Mouse (Mus musculus): ENCODE results near the gene Ppp6r3. TPM values are rescaled to one million over a fixed set of nuclear protein-coding genes. Genes with fewer than 3 reads are reported as not detected.
A peak's percentile ranks its signal among the peaks of the same experiment; 100 is the strongest.

The Ppp6r3 gene
- polyA plus RNA-seq, 1 experiment from 2014 or later: 94.1 TPM

DNA sequence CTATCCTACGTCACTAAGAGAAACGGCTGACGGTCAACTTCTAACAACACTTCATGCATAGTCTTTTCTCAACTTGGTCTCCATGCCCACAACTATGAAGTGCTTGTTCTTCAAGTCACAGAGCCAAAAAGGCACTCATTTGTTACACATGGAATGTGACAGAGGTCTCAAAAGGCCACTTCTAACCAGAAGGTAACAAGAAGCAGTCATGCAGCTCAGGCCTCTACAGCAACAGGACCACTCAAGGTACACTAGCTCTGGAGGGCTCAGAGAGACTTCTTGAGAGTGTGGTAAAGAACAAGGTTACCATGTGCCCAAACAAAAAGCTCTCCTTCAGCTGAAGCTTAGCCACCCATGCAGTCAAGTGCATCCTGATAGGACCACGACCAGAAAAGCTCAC lies 46.9 kb downstream of the Ppp6r3 start:
- no peak for DNase-seq (ENCODE audit: low spot score)
- no peak overlapping the region for H3K4me3 ChIP-seq (ENCODE audit: low read depth, low read length)
- H3K4me1 ChIP-seq (replicated peaks; ENCODE audit: control insufficient read depth, insufficient read depth, low read length): no peaks in the 10 kb centered on the region
- H3K9ac ChIP-seq (ENCODE audit: low read length): no peak overlapping the region
- H3K36me3 ChIP-seq (ENCODE audit: control insufficient read depth, insufficient read depth, low read length): peaks cover 2% of the 10 kb centered on the region
- ATAC-seq (replicated peaks; ENCODE audit: low FRiP score): no peak
- H3K9me3 ChIP-seq (ENCODE audit: control insufficient read depth, low read length): no peaks in the 10 kb centered on the region
- H3K4me2 ChIP-seq (ENCODE audit: low read depth, low read length, severe bottlenecking): no peak overlapping the region
- 96% methylated on average over 4 of the region's 4 CpGs for WGBS
- no peaks in the 10 kb centered on the region for H3K27me3 ChIP-seq (ENCODE audit: control insufficient read depth, insufficient read depth, low read length)
- no peak overlapping the region for H3K27ac ChIP-seq (ENCODE audit: low read depth, low read length)

DNA sequence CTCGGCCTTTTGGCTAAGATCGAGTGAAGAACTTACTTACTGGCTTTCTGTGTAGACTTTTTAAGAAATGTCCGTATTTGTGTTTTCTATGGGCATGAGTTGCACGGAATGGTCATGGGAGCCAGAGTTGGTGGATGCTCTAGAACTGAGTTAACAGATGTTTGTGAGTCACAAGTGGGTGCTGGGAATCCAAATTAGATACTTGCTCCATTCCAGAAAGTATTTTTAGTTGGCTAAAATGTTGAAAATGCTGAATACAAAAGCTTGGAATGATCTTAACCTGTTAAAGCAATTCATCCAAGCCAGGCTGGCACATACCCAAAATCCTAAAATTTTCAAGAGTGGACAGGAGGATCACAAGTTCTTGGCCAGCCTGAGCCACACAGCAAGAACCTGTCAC lies 48.0 kb downstream of the Ppp6r3 start:
- Histone ChIP-seq H3K27me3 (ENCODE audit: control insufficient read depth, insufficient read depth, low read length) (no peaks in the 10 kb centered on the region), H3K36me3 (ENCODE audit: control insufficient read depth, insufficient read depth, low read length) (peaks cover 2% of the 10 kb centered on the region), H3K9me3 (ENCODE audit: control insufficient read depth, low read length) (no peaks in the 10 kb centered on the region), H3K27ac (ENCODE audit: low read depth, low read length) (no peak overlapping the region), H3K9ac (ENCODE audit: low read length) (no peak overlapping the region), H3K4me2 (ENCODE audit: low read depth, low read length, severe bottlenecking) (no peak overlapping the region), H3K4me1 (replicated peaks; ENCODE audit: control insufficient read depth, insufficient read depth, low read length) (no peaks in the 10 kb centered on the region), H3K4me3 (ENCODE audit: low read depth, low read length) (no peak overlapping the region)
- DNase-seq (ENCODE audit: low spot score) (no peak), ATAC-seq (replicated peaks; ENCODE audit: low FRiP score) (no peak)
- 98% methylated on average over 4 of the region's 4 CpGs for WGBS

DNA sequence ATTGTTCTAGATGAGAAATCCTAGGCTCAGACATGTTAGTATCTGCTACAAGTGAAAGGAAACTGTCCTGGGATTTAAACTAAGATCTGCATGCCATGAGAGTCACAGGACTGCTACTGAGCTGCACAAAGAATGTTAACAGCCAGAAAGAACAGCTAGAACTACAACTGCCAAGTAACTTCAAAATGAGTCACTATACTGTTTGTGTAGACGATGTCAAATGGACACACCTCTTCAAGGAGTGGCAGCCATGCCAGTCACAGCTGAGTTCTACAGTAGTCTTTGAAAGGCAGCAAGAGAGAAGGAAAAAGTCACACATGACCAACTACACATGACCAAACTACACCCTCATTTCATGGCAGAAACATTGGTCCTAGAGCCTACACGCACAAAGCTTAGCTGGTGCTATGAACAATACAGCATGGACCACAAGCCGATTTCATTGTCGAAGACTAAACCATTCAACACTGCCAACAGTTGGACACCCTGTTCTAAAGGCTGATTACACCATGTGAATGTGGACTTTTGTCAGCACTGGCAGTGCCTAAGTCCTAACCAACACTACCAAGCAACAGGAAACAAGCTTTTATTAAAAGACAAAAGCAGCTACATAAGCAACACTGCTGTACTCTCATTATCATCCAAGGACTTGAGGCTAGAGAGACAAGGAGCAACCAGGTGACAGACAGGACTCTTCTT lies 55.9 kb downstream of the Ppp6r3 start:
- WGBS: 93% methylated on average over 4 of the region's 4 CpGs
- DNase-seq (ENCODE audit: low spot score) (no peak), ATAC-seq (replicated peaks; ENCODE audit: low FRiP score) (no peak)
- Histone ChIP-seq H3K9me3 (ENCODE audit: control insufficient read depth, low read length) (no peaks in the 10 kb centered on the region), H3K4me3 (ENCODE audit: low read depth, low read length) (no peak overlapping the region), H3K27ac (ENCODE audit: low read depth, low read length) (no peak overlapping the region), H3K27me3 (ENCODE audit: control insufficient read depth, insufficient read depth, low read length) (no peaks in the 10 kb centered on the region), H3K9ac (ENCODE audit: low read length) (no peak overlapping the region), H3K36me3 (ENCODE audit: control insufficient read depth, insufficient read depth, low read length) (no peaks in the 10 kb centered on the region; the same call in 1 of the 2 replicates), H3K4me1 (replicated peaks; ENCODE audit: control insufficient read depth, insufficient read depth, low read length) (no peaks in the 10 kb centered on the region), H3K4me2 (ENCODE audit: low read depth, low read length, severe bottlenecking) (no peak overlapping the region)

DNA sequence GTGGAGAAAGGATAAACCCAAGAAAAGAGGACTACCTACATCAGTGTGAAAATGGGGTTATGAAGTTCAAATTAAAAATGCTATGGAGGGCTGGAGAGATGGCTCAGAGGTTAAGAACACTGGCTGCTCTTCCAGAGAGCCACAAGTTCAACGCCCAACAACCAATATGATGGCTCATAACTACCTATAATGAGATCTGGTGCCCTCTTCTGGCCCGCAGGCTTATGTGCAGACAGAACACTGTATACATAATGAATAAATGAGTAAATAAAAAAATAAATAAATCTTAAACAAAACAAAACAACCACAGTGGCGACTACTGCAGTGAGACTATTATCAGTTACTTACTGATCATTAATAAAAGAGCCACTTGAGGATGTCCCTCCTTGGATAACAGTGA lies 78.3 kb downstream of the Ppp6r3 start:
- Histone ChIP-seq H3K9ac (ENCODE audit: low read length) (no peak overlapping the region), H3K4me1 (replicated peaks; ENCODE audit: control insufficient read depth, insufficient read depth, low read length) (no peaks in the 10 kb centered on the region), H3K9me3 (ENCODE audit: control insufficient read depth, low read length) (no peaks in the 10 kb centered on the region), H3K4me2 (ENCODE audit: low read depth, low read length, severe bottlenecking) (no peak overlapping the region), H3K4me3 (ENCODE audit: low read depth, low read length) (no peak overlapping the region), H3K27me3 (ENCODE audit: control insufficient read depth, insufficient read depth, low read length) (no peaks in the 10 kb centered on the region), H3K27ac (ENCODE audit: low read depth, low read length) (no peak overlapping the region), H3K36me3 (ENCODE audit: control insufficient read depth, insufficient read depth, low read length) (peaks cover 8% of the 10 kb centered on the region; the same call in 1 of the 2 replicates)
- ATAC-seq (replicated peaks; ENCODE audit: low FRiP score) (no peak), DNase-seq (ENCODE audit: low spot score) (no peak)
- WGBS: 92% methylated on average over 3 of the region's 3 CpGs

DNA sequence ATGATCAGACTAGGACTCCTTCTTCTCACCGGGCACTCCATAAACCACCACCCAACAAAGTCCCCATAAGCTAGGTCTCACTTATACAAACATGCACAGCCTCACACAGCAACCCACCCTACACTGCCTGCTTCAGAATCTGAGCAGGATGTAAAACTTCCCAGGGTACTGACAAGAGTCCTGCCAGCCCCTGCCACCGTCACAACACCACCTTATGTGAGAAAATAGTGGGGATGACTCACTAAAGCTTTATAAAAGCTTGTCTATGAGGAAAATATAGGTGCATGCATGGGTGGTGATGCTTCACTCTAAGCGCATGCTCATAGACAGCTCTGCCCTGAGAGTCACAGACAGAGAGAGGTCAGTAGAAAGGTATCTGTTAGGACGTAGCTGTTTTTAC lies 85.7 kb downstream of the Ppp6r3 start:
- WGBS: 96% methylated on average over 4 of the region's 4 CpGs
- H3K4me2 ChIP-seq (ENCODE audit: low read depth, low read length, severe bottlenecking): no peak overlapping the region
- H3K27ac ChIP-seq (ENCODE audit: low read depth, low read length): no peak overlapping the region
- no peaks in the 10 kb centered on the region for H3K27me3 ChIP-seq (ENCODE audit: control insufficient read depth, insufficient read depth, low read length)
- peaks cover 16% of the 10 kb centered on the region; the same call in 1 of the 2 replicates for H3K36me3 ChIP-seq (ENCODE audit: control insufficient read depth, insufficient read depth, low read length)
- no peak for DNase-seq (ENCODE audit: low spot score)
- H3K9ac ChIP-seq (ENCODE audit: low read length): no peak overlapping the region
- H3K4me1 ChIP-seq (replicated peaks; ENCODE audit: control insufficient read depth, insufficient read depth, low read length): no peaks in the 10 kb centered on the region
- H3K4me3 ChIP-seq (ENCODE audit: low read depth, low read length): no peak overlapping the region
- no peak for ATAC-seq (replicated peaks; ENCODE audit: low FRiP score)
- no peaks in the 10 kb centered on the region for H3K9me3 ChIP-seq (ENCODE audit: control insufficient read depth, low read length)

DNA sequence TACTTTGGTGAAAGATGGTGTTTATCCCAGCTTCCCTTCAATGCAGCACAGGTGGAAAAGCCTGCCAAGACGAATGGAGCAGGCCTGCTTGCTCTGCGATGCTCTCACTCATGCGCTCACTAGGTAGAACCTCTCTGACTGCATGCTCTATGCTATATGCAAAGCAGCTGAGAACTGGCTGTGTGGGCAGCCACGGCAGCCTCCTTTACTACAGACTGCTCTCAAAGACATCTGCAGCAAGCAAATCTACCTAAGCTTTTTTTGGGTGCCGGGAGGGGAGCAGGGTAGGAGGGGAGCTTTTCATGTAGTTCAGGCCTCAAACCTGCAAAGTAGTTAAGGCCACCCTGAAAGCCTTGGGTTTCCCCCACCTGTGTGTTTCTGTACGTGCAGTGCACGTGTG lies 92.7 kb downstream of the Ppp6r3 start:
- H3K9ac ChIP-seq (ENCODE audit: low read length): no peak overlapping the region
- H3K9me3 ChIP-seq (ENCODE audit: control insufficient read depth, low read length): no peaks in the 10 kb centered on the region
- H3K4me3 ChIP-seq (ENCODE audit: low read depth, low read length): no peak overlapping the region
- H3K36me3 ChIP-seq (ENCODE audit: control insufficient read depth, insufficient read depth, low read length): peaks cover 18% of the 10 kb centered on the region
- H3K27ac ChIP-seq (ENCODE audit: low read depth, low read length): no peak overlapping the region
- WGBS: 94% methylated on average over 7 of the region's 7 CpGs
- H3K27me3 ChIP-seq (ENCODE audit: control insufficient read depth, insufficient read depth, low read length): no peaks in the 10 kb centered on the region
- DNase-seq (ENCODE audit: low spot score) (peak; percentile 6), ATAC-seq (replicated peaks; ENCODE audit: low FRiP score) (no peak)
- no peaks in the 10 kb centered on the region for H3K4me1 ChIP-seq (replicated peaks; ENCODE audit: control insufficient read depth, insufficient read depth, low read length)
- no peak overlapping the region for H3K4me2 ChIP-seq (ENCODE audit: low read depth, low read length, severe bottlenecking)

DNA sequence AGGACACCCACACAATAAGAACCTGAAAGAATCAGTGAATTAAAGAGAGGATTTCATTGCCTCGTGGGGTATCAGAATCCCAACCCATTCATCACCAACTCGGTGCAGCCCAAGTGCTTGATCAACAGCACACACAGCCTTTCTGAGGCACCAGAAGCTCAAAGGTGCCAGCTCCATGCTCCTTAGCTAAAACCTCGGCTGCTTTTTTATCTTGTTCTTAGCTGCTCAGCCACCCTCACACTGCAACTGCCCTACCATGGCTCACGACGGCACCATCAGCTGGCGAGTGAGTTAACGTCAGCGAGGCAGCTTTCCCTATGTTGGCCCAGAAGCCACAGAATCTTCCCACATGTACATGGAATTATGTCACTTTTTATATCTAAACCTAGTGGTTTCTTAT lies 95.4 kb downstream of the Ppp6r3 start:
- Histone ChIP-seq H3K27me3 (ENCODE audit: control insufficient read depth, insufficient read depth, low read length) (no peaks in the 10 kb centered on the region), H3K4me2 (ENCODE audit: low read depth, low read length, severe bottlenecking) (no peak overlapping the region), H3K4me3 (ENCODE audit: low read depth, low read length) (no peak overlapping the region), H3K9me3 (ENCODE audit: control insufficient read depth, low read length) (no peaks in the 10 kb centered on the region), H3K4me1 (replicated peaks; ENCODE audit: control insufficient read depth, insufficient read depth, low read length) (no peaks in the 10 kb centered on the region), H3K27ac (ENCODE audit: low read depth, low read length) (no peak overlapping the region), H3K36me3 (ENCODE audit: control insufficient read depth, insufficient read depth, low read length) (peaks cover 8% of the 10 kb centered on the region), H3K9ac (ENCODE audit: low read length) (no peak overlapping the region)
- 87% methylated on average over 8 of the region's 8 CpGs for WGBS
- no peak for DNase-seq (ENCODE audit: low spot score)
- no peak for ATAC-seq (replicated peaks; ENCODE audit: low FRiP score)

DNA sequence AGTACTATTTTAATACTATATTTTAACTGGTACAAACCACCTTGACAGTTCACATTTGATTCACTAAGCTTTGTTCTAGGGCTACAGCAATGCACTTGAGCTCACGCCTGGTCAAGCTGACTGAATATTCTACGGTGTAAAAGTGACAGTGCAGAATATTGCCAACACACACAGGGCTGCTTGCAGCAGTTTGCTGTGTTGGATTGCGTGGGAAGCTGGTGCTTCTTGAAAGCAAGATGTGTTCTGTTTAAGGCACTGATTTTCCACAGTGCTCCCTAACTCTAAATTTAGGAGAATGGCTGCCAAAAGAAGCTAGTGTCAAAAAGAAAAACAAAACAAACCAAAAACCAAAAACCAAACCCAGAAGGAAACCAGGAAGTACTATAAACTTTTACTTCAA lies 98.6 kb downstream of the Ppp6r3 start:
- Histone ChIP-seq H3K4me1 (replicated peaks; ENCODE audit: control insufficient read depth, insufficient read depth, low read length) (no peaks in the 10 kb centered on the region), H3K9me3 (ENCODE audit: control insufficient read depth, low read length) (no peaks in the 10 kb centered on the region), H3K9ac (ENCODE audit: low read length) (no peak overlapping the region), H3K4me3 (ENCODE audit: low read depth, low read length) (no peak overlapping the region), H3K36me3 (ENCODE audit: control insufficient read depth, insufficient read depth, low read length) (no peaks in the 10 kb centered on the region; the same call in 1 of the 2 replicates), H3K4me2 (ENCODE audit: low read depth, low read length, severe bottlenecking) (no peak overlapping the region), H3K27me3 (ENCODE audit: control insufficient read depth, insufficient read depth, low read length) (no peaks in the 10 kb centered on the region), H3K27ac (ENCODE audit: low read depth, low read length) (no peak overlapping the region)
- ATAC-seq (replicated peaks; ENCODE audit: low FRiP score): no peak
- DNase-seq (ENCODE audit: low spot score): no peak
- WGBS: 95% methylated on average over 3 of the region's 3 CpGs

DNA sequence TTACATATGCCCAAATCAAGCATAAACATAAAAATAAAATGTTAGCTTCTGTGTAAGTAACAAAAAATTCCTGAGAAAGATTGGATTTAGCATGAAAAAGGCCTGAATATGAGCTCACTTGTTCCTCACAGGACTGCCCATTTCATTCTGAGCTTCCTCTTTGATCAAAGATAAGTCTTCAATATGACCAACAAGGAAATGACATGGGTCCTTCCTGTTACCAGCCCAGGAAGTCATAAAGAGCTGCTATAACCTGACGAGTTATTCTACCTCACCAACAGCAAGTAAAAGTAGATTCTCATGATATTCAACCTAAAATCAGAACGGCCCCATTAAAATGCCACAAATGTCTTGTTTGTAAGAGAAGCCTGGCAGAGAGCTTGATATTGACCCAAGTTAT lies 104.3 kb downstream of the Ppp6r3 start:
- H3K9me3 ChIP-seq (ENCODE audit: control insufficient read depth, low read length): no peaks in the 10 kb centered on the region
- ATAC-seq (replicated peaks; ENCODE audit: low FRiP score) (no peak), DNase-seq (ENCODE audit: low spot score) (no peak)
- no peaks in the 10 kb centered on the region for H3K27me3 ChIP-seq (ENCODE audit: control insufficient read depth, insufficient read depth, low read length)
- WGBS: 92% methylated on average over 2 of the region's 2 CpGs
- H3K36me3 ChIP-seq (ENCODE audit: control insufficient read depth, insufficient read depth, low read length): peaks cover 16% of the 10 kb centered on the region
- no peak overlapping the region for H3K4me2 ChIP-seq (ENCODE audit: low read depth, low read length, severe bottlenecking)
- no peak overlapping the region for H3K9ac ChIP-seq (ENCODE audit: low read length)
- no peak overlapping the region for H3K4me3 ChIP-seq (ENCODE audit: low read depth, low read length)
- no peaks in the 10 kb centered on the region for H3K4me1 ChIP-seq (replicated peaks; ENCODE audit: control insufficient read depth, insufficient read depth, low read length)
- no peak overlapping the region for H3K27ac ChIP-seq (ENCODE audit: low read depth, low read length)

Data from forebrain, embryonic 11.5 days (tissue).